Mouse (Mus musculus): Measurements from ENCODE around the gene Cdc6.

GRCm38 (mm10) chr11:98959437-98960312 lies 52.1 kb downstream of the Cdc6 start:
- TF ChIP-seq CTCF (IDR thresholded peaks at IDR 0.05; ENCODE audit: borderline replicate concordance, control insufficient read depth, extremely low read depth, insufficient read depth, low read length, poor library complexity), result peak; percentile 62; the same call in 1 of the 2 replicates
- peak; percentile 93 for TF ChIP-seq POLR2A (IDR thresholded peaks at IDR 0.05; ENCODE audit: control insufficient read depth, extremely low read depth, insufficient read depth, low read length, poor library complexity)
